Mouse (Mus musculus) neural tube, embryonic 11.5 days (tissue): ENCODE data around the gene Fam221b. TPM values are rescaled to one million over a fixed set of nuclear protein-coding genes. Genes with fewer than 3 reads are reported as not detected.

Experiments used
- ATAC-seq: fragments of 200-750 bp; cut with Nextera tagmentation; 2 replicates; pipeline ENCODE4 v1.8.0; 2017; ENCODE audit warnings: moderate number of reproducible peaks, mild to moderate bottlenecking, moderate TSS enrichment, moderate library complexity; ENCODE audit not compliant: insufficient read depth, low FRiP score, low TSS enrichment
- DNase-seq: peaks from one replicate; pipeline ENCODE4 v3.0.0-alpha.2; 2015; ENCODE audit warnings: low spot score
- H3K27ac ChIP-seq: fragments of 300-500 bp; sonication (generic); 2 replicates; pipeline ENCODE4 v1.5.1; 2014; ENCODE audit warnings: low read depth, mild to moderate bottlenecking, low read length
- H3K27me3 ChIP-seq: fragments of 300-500 bp; sonication (generic); 2 replicates; pipeline ENCODE4 v1.6.1; 2014; ENCODE audit warnings: mild to moderate bottlenecking, low read length, mixed read lengths; ENCODE audit not compliant: control insufficient read depth, insufficient read depth
- H3K36me3 ChIP-seq: fragments of 300-500 bp; sonication (generic); 2 replicates; pipeline ENCODE4 v1.6.1; 2014; ENCODE audit warnings: mild to moderate bottlenecking, low read length, moderate library complexity, mixed read lengths; ENCODE audit not compliant: control insufficient read depth, insufficient read depth
- H3K4me1 ChIP-seq: fragments of 300-500 bp; sonication (generic); 2 replicates; pipeline ENCODE4 v1.6.1; 2014; ENCODE audit warnings: low read length, mixed read lengths; ENCODE audit not compliant: control insufficient read depth, insufficient read depth
- H3K4me2 ChIP-seq: fragments of 300-500 bp; sonication (generic); 2 replicates; pipeline ENCODE4 v1.6.1; 2014; ENCODE audit warnings: low read depth, mild to moderate bottlenecking, moderate library complexity
- H3K4me3 ChIP-seq: fragments of 300-500 bp; sonication (generic); 2 replicates; pipeline ENCODE4 v1.5.1; 2014; ENCODE audit warnings: low read depth, low read length
- H3K9ac ChIP-seq: fragments of 300-500 bp; sonication (generic); 2 replicates; pipeline ENCODE4 v1.6.1; 2014; ENCODE audit warnings: mild to moderate bottlenecking, low read length
- H3K9me3 ChIP-seq: fragments of 300-500 bp; sonication (generic); 2 replicates; pipeline ENCODE4 v1.6.1; 2016; ENCODE audit warnings: low read length; ENCODE audit not compliant: control insufficient read depth
- WGBS: fragments of 180-500 bp; shearing (Covaris S2); extraction: QIAGEN DNeasy Blood & Tissue Kit; methylation state at CpG from one replicate; pipeline ENCODE4 v1.1.7; 2014; 5-methylcytosine and 5-hydroxymethylcytosine counted together
- polyA plus RNA-seq: library from polyadenylated mRNA; unstranded; fragments of >200 nt; fragmentation: Nextera tagmentation; extraction: Ambion mirVana; gene quantifications from 2 replicates; pipeline ENCODE4 v1.2.1, GENCODE M21; 2014

Fam221b gene
- 2.4 and 3.4 TPM in 2 replicates for polyA plus RNA-seq

DNA sequence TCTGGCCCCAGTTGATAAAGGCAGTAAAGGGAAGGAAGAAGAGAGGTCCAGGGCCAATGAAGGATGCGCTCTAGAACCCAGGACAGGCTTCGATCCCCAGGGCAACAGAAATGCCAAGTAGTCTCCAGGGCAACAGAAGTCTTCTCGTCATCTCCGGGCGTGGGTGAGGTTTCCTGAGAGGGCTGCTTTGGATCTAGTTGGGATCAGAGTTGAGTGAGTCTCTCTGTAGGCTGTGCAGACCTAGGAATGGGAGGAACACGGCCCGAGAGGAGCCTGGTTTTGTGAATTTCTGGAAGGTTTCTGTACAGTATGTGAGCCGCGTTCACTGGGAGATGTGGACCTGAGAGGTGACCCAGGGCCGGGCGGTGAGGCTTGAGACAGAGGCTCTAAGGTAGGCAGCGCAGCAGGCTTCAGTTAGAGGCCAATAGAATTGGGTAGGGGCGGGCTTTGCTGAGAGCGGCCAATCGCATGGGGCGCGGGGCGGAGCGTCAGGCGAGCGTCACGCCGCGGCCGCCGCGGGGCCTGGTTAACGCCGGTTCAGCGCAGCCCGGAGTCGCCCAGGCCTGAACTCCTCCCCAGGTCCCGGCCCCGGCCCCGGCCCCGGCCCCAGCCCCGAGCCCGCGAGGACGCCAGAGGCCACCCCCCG, at the start of gene Fam221b, which contains the start of gene Tmem8b:
Gene Fam221b (minus strand): TSS at position 364 of the 646 bp plus-strand sequence.
Gene Tmem8b (plus strand): TSS at position 190 of the 646 bp plus-strand sequence.
- H3K27me3 ChIP-seq = 0 out of 2 replicates have a peak, but pooled peaks cover 7% of the 10 kb centered on the region
- 2% methylated on average over 35 of the region's 41 CpGs for WGBS

DNA sequence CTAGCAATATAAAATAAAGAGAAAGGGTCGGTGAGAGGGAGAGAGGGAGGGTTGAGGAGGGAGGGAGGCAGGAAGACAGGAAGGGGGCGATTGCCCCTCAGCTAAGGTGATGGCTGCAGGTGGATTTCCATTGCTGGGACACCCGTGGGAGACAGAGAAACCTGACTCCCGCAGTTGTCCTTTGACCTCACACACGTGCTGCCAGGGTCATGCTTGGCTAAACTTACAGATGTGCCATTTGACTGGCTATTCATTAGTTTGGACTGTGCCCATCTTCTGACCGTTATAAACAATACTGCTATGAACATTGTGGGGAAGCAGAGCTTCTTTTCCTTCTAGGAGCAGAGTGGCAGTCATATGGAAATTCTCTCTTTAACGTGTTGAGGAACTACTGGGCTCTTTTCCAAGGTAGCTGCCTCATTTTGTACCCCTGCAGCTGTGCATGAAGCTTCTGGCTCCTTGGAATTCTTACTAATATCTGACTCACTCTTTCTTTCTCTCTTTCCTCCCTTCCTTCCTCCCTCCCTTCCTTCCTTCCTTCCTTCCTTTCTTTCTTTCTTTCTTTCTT, 44.8 kb upstream of the Fam221b start:
- Histone ChIP-seq H3K9me3 (no peaks in the 10 kb centered on the region), H3K36me3 (no peaks in the 10 kb centered on the region), H3K9ac (no peak overlapping the region), H3K27me3 (no peaks in the 10 kb centered on the region), H3K4me3 (no peak overlapping the region), H3K4me1 (no peaks in the 10 kb centered on the region), H3K27ac (no peak overlapping the region), H3K4me2 (no peak overlapping the region)
- ATAC-seq = no peak
- no peak for DNase-seq
- WGBS = 44% methylated on average over 7 of the region's 7 CpGs

More for the DNA sequence above, at the start of gene Fam221b, which contains the start of gene Tmem8b:
- Histone ChIP-seq H3K4me1 (0 out of 2 replicates have a peak, but pooled peaks cover 7% of the 10 kb centered on the region), H3K27ac (0 out of 2 replicates have a peak within 1 kb of the TSS, but pooled peaks have one; percentile 5), H3K4me2 (peak within 1 kb of the TSS; percentile 91), H3K9me3 (no peaks in the 10 kb centered on the region), H3K36me3 (no peaks in the 10 kb centered on the region), H3K4me3 (peak within 1 kb of the TSS; percentile 69), H3K9ac (peak within 1 kb of the TSS; percentile 77)
- ATAC-seq (peak; percentile 91), DNase-seq (peak; percentile 90)

DNA sequence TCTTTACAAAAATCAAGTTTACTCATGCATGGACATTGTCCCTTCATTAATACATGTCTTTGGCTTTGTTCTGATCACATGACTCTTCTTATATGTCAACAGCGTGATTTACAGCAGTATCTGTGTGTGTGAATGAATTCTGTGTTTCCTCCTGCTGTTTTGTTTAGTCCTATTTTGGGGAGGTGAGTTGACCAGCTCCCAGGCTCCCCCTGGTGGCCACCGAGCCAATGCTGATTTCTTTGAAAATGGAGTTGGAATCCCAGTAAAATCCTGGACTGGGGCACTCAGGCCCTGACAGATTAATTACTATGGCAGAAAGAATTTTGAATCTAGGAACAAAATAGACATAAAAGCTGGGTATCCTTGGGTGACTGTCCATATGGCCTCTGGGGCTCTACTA, 42.9 kb upstream of the Fam221b start:
- Histone ChIP-seq H3K36me3 (no peaks in the 10 kb centered on the region), H3K9me3 (no peaks in the 10 kb centered on the region), H3K27me3 (no peaks in the 10 kb centered on the region), H3K4me1 (no peaks in the 10 kb centered on the region), H3K9ac (no peak overlapping the region), H3K4me3 (no peak overlapping the region), H3K27ac (no peak overlapping the region), H3K4me2 (no peak overlapping the region)
- WGBS = 7% methylated on average over 2 of the region's 2 CpGs
- ATAC-seq (no peak), DNase-seq (peak; percentile 77)

DNA sequence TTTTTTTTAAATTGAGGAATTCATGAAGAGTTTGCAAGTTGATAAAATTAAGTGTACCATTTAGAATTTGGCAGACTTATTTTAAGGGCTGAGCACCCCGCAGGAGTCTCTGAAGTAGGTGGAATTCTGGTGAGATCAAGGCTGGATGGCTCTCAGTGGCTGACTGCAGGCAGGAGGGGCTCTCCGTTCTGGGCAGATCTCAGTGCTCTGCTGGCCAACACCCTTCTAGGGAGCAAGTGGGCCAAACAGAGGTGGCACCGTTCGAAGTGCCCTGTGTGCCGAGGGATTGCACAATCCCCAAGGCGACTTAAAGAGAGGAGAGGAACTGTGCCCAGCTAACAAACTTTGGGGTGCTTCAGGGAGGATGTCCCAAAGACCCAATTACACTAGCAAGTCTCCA, 40.9 kb upstream of the Fam221b start, which contains the start of gene Olfr71:
Gene Olfr71 (minus strand): TSS at position 387 of the 400 bp plus-strand sequence.
- Histone ChIP-seq H3K9ac (no peak within 1 kb of the TSS), H3K9me3 (no peaks in the 10 kb centered on the region), H3K4me3 (no peak within 1 kb of the TSS), H3K27ac (no peak within 1 kb of the TSS), H3K27me3 (no peaks in the 10 kb centered on the region), H3K4me2 (no peak within 1 kb of the TSS), H3K4me1 (no peaks in the 10 kb centered on the region), H3K36me3 (no peaks in the 10 kb centered on the region)
- no peak for DNase-seq
- WGBS = 77% methylated on average over 6 of the region's 6 CpGs
- ATAC-seq = no peak

DNA sequence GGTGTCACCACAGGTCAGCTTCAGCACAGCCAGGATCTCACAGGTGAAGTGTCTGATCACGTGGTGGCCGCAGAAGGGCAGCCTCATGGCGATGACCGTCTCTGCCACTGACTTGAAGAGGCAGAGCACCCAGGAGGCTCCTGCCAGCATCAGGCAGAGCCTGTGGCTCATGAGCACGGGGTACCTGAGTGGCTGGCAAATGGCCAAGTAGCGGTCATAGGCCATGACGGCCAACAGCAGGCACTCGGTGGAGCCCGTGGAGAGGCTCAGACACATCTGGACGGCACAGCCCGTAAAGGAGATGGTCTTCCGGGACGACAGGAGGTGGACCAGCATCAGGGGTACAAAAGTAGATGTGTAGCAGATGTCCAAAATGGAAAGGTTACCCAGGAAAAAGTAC, 37.0 kb upstream of the Fam221b start:
- ATAC-seq (no peak), DNase-seq (no peak)
- no peak overlapping the region for H3K9ac ChIP-seq
- H3K4me3 ChIP-seq = no peak overlapping the region
- H3K27me3 ChIP-seq = no peaks in the 10 kb centered on the region
- H3K36me3 ChIP-seq = no peaks in the 10 kb centered on the region
- H3K4me1 ChIP-seq = no peaks in the 10 kb centered on the region
- no peak overlapping the region for H3K4me2 ChIP-seq
- H3K27ac ChIP-seq = no peak overlapping the region
- no peaks in the 10 kb centered on the region for H3K9me3 ChIP-seq
- 84% methylated on average over 13 of the region's 13 CpGs for WGBS

DNA sequence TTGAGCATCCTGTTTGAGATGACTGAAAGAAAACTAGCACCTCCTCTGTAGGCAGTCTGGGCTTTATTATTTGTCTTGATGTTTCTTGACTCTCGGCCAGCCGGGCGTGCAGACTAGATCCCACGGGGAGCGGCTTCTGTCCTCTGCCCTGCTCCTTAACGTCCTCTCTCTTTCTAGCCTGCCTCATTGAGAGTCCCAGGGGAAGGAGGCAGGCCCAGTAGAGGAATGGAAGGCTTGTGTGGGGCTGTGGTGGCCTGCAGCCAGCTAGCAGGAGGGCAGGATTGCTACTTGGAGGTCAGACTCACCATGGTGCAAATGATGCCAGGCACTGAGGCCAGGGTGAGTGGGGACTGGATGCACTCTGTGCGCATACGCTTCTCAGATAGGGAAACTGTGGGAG, 34.9 kb upstream of the Fam221b start:
- ATAC-seq (no peak), DNase-seq (no peak)
- WGBS = 79% methylated on average over 8 of the region's 8 CpGs
- Histone ChIP-seq H3K27ac (no peak overlapping the region), H3K4me3 (no peak overlapping the region), H3K4me2 (no peak overlapping the region), H3K9me3 (no peaks in the 10 kb centered on the region), H3K9ac (no peak overlapping the region), H3K36me3 (no peaks in the 10 kb centered on the region), H3K27me3 (no peaks in the 10 kb centered on the region), H3K4me1 (no peaks in the 10 kb centered on the region)

DNA sequence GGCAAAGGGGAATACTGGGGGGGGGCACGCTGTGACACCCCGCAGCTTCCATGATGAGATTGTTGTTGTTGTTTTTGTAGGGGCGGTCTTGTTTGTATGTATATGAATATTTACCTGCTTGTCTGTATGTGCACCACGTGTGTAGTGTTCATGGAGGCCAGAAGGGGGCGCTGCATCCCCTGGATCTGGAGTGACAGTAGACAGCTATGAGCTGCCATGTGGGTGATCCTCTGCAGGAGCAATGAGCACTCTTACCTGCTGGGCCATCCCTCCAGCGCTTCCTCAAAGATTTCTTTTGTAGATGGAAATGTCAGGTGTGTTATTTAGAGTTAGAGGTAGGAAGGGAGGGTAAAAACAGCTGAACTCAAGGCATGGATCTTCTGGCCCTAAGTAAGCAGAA, 34.5 kb upstream of the Fam221b start:
- DNase-seq = no peak
- ATAC-seq = no peak
- WGBS = 74% methylated on average over 6 of the region's 6 CpGs
- H3K9ac ChIP-seq = no peak overlapping the region
- no peak overlapping the region for H3K4me3 ChIP-seq
- H3K9me3 ChIP-seq = no peaks in the 10 kb centered on the region
- H3K4me2 ChIP-seq = no peak overlapping the region
- H3K36me3 ChIP-seq = no peaks in the 10 kb centered on the region
- no peak overlapping the region for H3K27ac ChIP-seq
- H3K27me3 ChIP-seq = no peaks in the 10 kb centered on the region
- H3K4me1 ChIP-seq = no peaks in the 10 kb centered on the region

DNA sequence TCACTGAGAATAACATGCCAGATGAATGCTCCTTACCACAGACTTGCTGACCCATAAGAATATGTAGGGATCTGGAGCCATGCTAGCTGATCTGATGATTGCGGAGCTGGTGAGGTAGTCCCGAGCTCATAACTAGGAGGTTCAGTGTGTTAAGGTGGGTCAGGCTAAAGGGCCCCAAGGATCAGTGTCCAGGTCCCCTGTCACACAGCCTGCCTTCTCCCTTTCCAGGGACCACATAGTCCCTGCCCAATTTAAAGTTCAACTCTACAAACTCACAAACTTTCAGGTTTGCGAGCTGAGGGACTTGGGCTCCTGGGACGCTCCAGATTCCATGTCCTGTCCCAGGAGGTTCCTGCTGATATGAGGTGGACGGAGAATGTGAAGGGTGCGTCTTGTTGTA, 31.8 kb upstream of the Fam221b start, which contains the start of gene Olfr70:
Gene Olfr70 (minus strand): TSS at position 101 of the 400 bp plus-strand sequence.
- ATAC-seq = no peak
- H3K36me3 ChIP-seq = no peaks in the 10 kb centered on the region
- H3K27ac ChIP-seq = no peak within 1 kb of the TSS
- no peaks in the 10 kb centered on the region for H3K4me1 ChIP-seq
- no peak within 1 kb of the TSS for H3K4me2 ChIP-seq
- H3K9ac ChIP-seq = no peak within 1 kb of the TSS
- no peak within 1 kb of the TSS for H3K4me3 ChIP-seq
- no peaks in the 10 kb centered on the region for H3K9me3 ChIP-seq
- no peaks in the 10 kb centered on the region for H3K27me3 ChIP-seq
- no peak for DNase-seq
- WGBS = 94% methylated on average over 6 of the region's 6 CpGs

DNA sequence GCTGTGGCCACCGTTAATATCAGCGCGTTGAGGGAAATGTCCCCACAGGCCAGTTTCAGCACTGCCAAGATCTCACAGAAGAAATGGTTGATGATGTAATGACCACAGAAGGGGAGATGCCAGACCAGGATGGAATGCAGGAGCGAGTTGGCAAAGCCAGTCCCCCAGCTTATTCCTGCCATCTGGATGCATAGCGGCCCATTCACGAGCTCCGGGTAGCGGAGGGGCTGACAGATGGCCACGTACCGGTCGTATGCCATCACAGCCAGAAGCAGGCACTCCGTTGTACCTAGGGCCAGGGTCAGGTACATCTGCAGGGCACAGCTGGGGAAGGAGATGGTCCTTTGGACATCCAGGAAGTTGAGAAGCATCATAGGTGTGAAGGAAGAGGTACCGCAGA, 27.6 kb upstream of the Fam221b start:
- Histone ChIP-seq H3K9ac (no peak overlapping the region), H3K27ac (no peak overlapping the region), H3K4me2 (no peak overlapping the region), H3K27me3 (no peaks in the 10 kb centered on the region), H3K9me3 (no peaks in the 10 kb centered on the region), H3K36me3 (no peaks in the 10 kb centered on the region), H3K4me3 (no peak overlapping the region), H3K4me1 (no peaks in the 10 kb centered on the region)
- no peak for ATAC-seq
- no peak for DNase-seq
- 93% methylated on average over 13 of the region's 13 CpGs for WGBS
